Mouse (Mus musculus) lung, postnatal 0 days (tissue): Measurements from ENCODE around the gene Itih2. TPM values are rescaled to one million over a fixed set of nuclear protein-coding genes. Genes with fewer than 3 reads are reported as not detected.

ENCODE experiments used
- ATAC-seq: fragments of 200-750 bp; cut with Nextera tagmentation; 2 replicates; pipeline ENCODE4 v1.8.0; 2017; ENCODE audit warnings: moderate library complexity
- DNase-seq: peaks from one replicate; pipeline ENCODE4 v3.0.0-alpha.2; 2016; ENCODE audit warnings: low spot score
- H3K27ac ChIP-seq: fragments of 300-500 bp; sonication (generic); 2 replicates; pipeline ENCODE4 v1.5.1; 2014; ENCODE audit warnings: antibody characterized with exemption, mild to moderate bottlenecking, low read length, mixed read lengths
- H3K27me3 ChIP-seq: fragments of 300-500 bp; sonication (generic); replicated peaks from 2 replicates; pipeline ENCODE4 v1.6.1; 2014; ENCODE audit warnings: low read length, mixed read lengths; ENCODE audit not compliant: insufficient read depth
- H3K36me3 ChIP-seq: fragments of 300-500 bp; sonication (generic); 2 replicates; pipeline ENCODE4 v1.6.1; 2014; ENCODE audit warnings: low read length, mixed read lengths; ENCODE audit not compliant: insufficient read depth
- H3K4me1 ChIP-seq: fragments of 300-500 bp; sonication (generic); 2 replicates; pipeline ENCODE4 v1.6.1; 2014; ENCODE audit warnings: antibody characterized with exemption, low read depth, low read length, mixed read lengths; ENCODE audit not compliant: insufficient read depth
- H3K4me2 ChIP-seq: fragments of 300-500 bp; sonication (generic); replicated peaks from 2 replicates; pipeline ENCODE4 v1.6.1; 2014; ENCODE audit warnings: low read depth, mild to moderate bottlenecking, low read length, moderate library complexity, mixed read lengths
- H3K4me3 ChIP-seq: fragments of 300-500 bp; sonication (generic); 2 replicates; pipeline ENCODE4 v1.5.1; 2014; ENCODE audit warnings: low read depth, low read length
- H3K9ac ChIP-seq: fragments of 300-500 bp; sonication (generic); replicated peaks from 2 replicates; pipeline ENCODE4 v1.6.1; 2014; ENCODE audit warnings: low read depth, mild to moderate bottlenecking
- H3K9me3 ChIP-seq: fragments of 300-500 bp; sonication (generic); 2 replicates; pipeline ENCODE4 v1.6.1; 2016; ENCODE audit warnings: low read length, mixed read lengths
- CTCF ChIP-seq: IDR thresholded peaks from 2 replicates; pipeline ENCODE4 v1.5.1; 2016; ENCODE audit warnings: antibody characterized with exemption, mild to moderate bottlenecking
- EP300 ChIP-seq: IDR thresholded peaks from 2 replicates; pipeline ENCODE4 v1.6.1; 2016; ENCODE audit warnings: antibody characterized with exemption, mild to moderate bottlenecking, control low read depth
- WGBS: fragments of 180-500 bp; shearing (Covaris S2); extraction: QIAGEN DNeasy Blood & Tissue Kit; methylation state at CpG from one replicate; pipeline ENCODE4 v1.1.7; 2014; 5-methylcytosine and 5-hydroxymethylcytosine counted together
- polyA plus RNA-seq: library from polyadenylated mRNA; unstranded; fragments of >200 nt; fragmentation: Nextera tagmentation; extraction: Ambion mirVana; gene quantifications from 2 replicates; pipeline ENCODE4 v1.2.1, GENCODE M21; 2015

Gene Itih2
- polyA plus RNA-seq, 1 experiment from 2014 or later = 1.6 TPM

- no peaks in the 10 kb centered on the region for H3K36me3 ChIP-seq
- ATAC-seq (no peak), DNase-seq (no peak)
- H3K4me2 ChIP-seq = no peak overlapping the region
- no peak overlapping the region for H3K4me3 ChIP-seq
- 75% methylated on average over 2 of the region's 2 CpGs for whole genome bisulfite sequencing
- H3K9ac ChIP-seq = no peak overlapping the region
- no peaks in the 10 kb centered on the region for H3K9me3 ChIP-seq
- no peak overlapping the region for H3K27ac ChIP-seq
- TF ChIP-seq EP300 = no peak
- no peak for TF ChIP-seq CTCF
- H3K4me1 ChIP-seq = no peaks in the 10 kb centered on the region
- no peaks in the 10 kb centered on the region for H3K27me3 ChIP-seq
Measured at GRCm38 (mm10) chr2:10137320-10137719, 6.1 kb upstream of the Itih2 start.

- no peak overlapping the region for H3K4me2 ChIP-seq
- H3K27ac ChIP-seq = no peak overlapping the region
- no peaks in the 10 kb centered on the region for H3K4me1 ChIP-seq
- H3K36me3 ChIP-seq = no peaks in the 10 kb centered on the region
- no peaks in the 10 kb centered on the region for H3K9me3 ChIP-seq
- TF ChIP-seq EP300 = no peak
- TF ChIP-seq CTCF = no peak
- ATAC-seq = no peak
- no peaks in the 10 kb centered on the region for H3K27me3 ChIP-seq
- DNase-seq = no peak
- no peak overlapping the region for H3K9ac ChIP-seq
- no peak overlapping the region for H3K4me3 ChIP-seq
- WGBS = 40% methylated on average over 6 of the region's 6 CpGs
Measured at GRCm38 (mm10) chr2:10133941-10134340, 2.7 kb upstream of the Itih2 start.

- no peak overlapping the region for H3K9ac ChIP-seq
- H3K36me3 ChIP-seq = no peaks in the 10 kb centered on the region
- no peak overlapping the region for H3K27ac ChIP-seq
- H3K9me3 ChIP-seq = no peaks in the 10 kb centered on the region
- H3K4me2 ChIP-seq = no peak overlapping the region
- no peaks in the 10 kb centered on the region for H3K27me3 ChIP-seq
- DNase-seq = no peak
- H3K4me1 ChIP-seq = no peaks in the 10 kb centered on the region
- ATAC-seq = no peak
- 79% methylated on average over 1 of the region's 1 CpGs for WGBS
- no peak overlapping the region for H3K4me3 ChIP-seq
- TF ChIP-seq CTCF (no peak), EP300 (no peak)
Measured at GRCm38 (mm10) chr2:10132128-10132527, 932 bp upstream of the Itih2 start.

- H3K4me3 ChIP-seq = no peak overlapping the region
- no peak overlapping the region for H3K9ac ChIP-seq
- ATAC-seq (no peak), DNase-seq (no peak)
- no peaks in the 10 kb centered on the region for H3K9me3 ChIP-seq
- H3K4me2 ChIP-seq = no peak overlapping the region
- H3K27ac ChIP-seq = no peak overlapping the region
- no peaks in the 10 kb centered on the region for H3K27me3 ChIP-seq
- 37% methylated on average over 8 of the region's 8 CpGs for WGBS
- TF ChIP-seq EP300 = no peak
- no peak for TF ChIP-seq CTCF
- no peaks in the 10 kb centered on the region for H3K36me3 ChIP-seq
- no peaks in the 10 kb centered on the region for H3K4me1 ChIP-seq
Measured at GRCm38 (mm10) chr2:10130341-10130990, 730 bp downstream of the Itih2 start.

- Histone ChIP-seq H3K4me2 (no peak overlapping the region), H3K4me3 (no peak overlapping the region), H3K36me3 (no peaks in the 10 kb centered on the region), H3K4me1 (no peaks in the 10 kb centered on the region), H3K9me3 (no peaks in the 10 kb centered on the region), H3K27me3 (no peaks in the 10 kb centered on the region), H3K27ac (no peak overlapping the region), H3K9ac (no peak overlapping the region)
- no peak for ATAC-seq
- WGBS = 78% methylated on average over 4 of the region's 4 CpGs
- DNase-seq = no peak
- TF ChIP-seq CTCF (no peak), EP300 (no peak)
Measured at GRCm38 (mm10) chr2:10128571-10128970, 2.6 kb downstream of the Itih2 start.

- ATAC-seq = no peak
- TF ChIP-seq EP300 (no peak), CTCF (no peak)
- Histone ChIP-seq H3K4me2 (no peak overlapping the region), H3K27ac (no peak overlapping the region), H3K9ac (no peak overlapping the region), H3K36me3 (no peaks in the 10 kb centered on the region), H3K4me3 (no peak overlapping the region), H3K4me1 (no peaks in the 10 kb centered on the region), H3K27me3 (no peaks in the 10 kb centered on the region), H3K9me3 (no peaks in the 10 kb centered on the region)
- 80% methylated on average over 5 of the region's 5 CpGs for WGBS
- no peak for DNase-seq
Measured at GRCm38 (mm10) chr2:10127471-10127870, 3.7 kb downstream of the Itih2 start.

- ATAC-seq (no peak), DNase-seq (no peak)
- no peaks in the 10 kb centered on the region for H3K4me1 ChIP-seq
- H3K27ac ChIP-seq = no peak overlapping the region
- TF ChIP-seq CTCF = no peak
- TF ChIP-seq EP300 = no peak
- H3K4me2 ChIP-seq = no peak overlapping the region
- no peaks in the 10 kb centered on the region for H3K9me3 ChIP-seq
- H3K27me3 ChIP-seq = no peaks in the 10 kb centered on the region
- WGBS = 88% methylated on average over 4 of the region's 4 CpGs
- H3K9ac ChIP-seq = no peak overlapping the region
- H3K4me3 ChIP-seq = no peak overlapping the region
- H3K36me3 ChIP-seq = no peaks in the 10 kb centered on the region
Measured at GRCm38 (mm10) chr2:10126122-10126521, 5.1 kb downstream of the Itih2 start.
